16 mouse cellular contexts compared by ENCODE assay signal in genomic region chr7:72528873-72529272, GRCm38 (mm10).
A peak's percentile ranks its signal among the peaks of the same experiment; 100 is the strongest.
DNase-seq lines count a peak whose midpoint lies in the region; ATAC-seq and TF ChIP-seq lines count a peak whose summit lies in the region.
"Had no signal": no experiment of that assay in that cellular context is flagged by ENCODE, and none has a peak within 500 bp of the region (broad histone marks: within the 10 kb centered on the region; RNA-seq: fewer than 3 reads in every experiment).

No protein-coding gene starts in this region.

- no peak overlapping the region for H3K4me3 ChIP-seq in kidney, adult 2 months (ENCODE audit: insufficient read depth, low read depth, low read length)
- no peak overlapping the region for H3K4me3 ChIP-seq in lung, postnatal 0 days (ENCODE audit: low read depth, low read length)
- no peak overlapping the region for H3K4me3 ChIP-seq in cortical plate, adult 2 months (ENCODE audit: insufficient read depth, low read length)
- H3K4me3 ChIP-seq: embryonic facial prominence, embryonic 13.5 days; heart, embryonic 13.5 days; hindbrain, embryonic 13.5 days had no signal

- WGBS in kidney, adult 2 months, result 80% methylated on average over 3 of the region's 3 CpGs
- WGBS in lung, postnatal 0 days, result 91% methylated on average over 3 of the region's 3 CpGs

- peak; percentile 20 for DNase-seq in embryo, embryonic 10 days (ENCODE audit: low spot score)
- DNase-seq in embryo, embryonic 10.5 days (ENCODE audit: low spot score), result no peak
- DNase-seq in kidney, adult 2 months, result peak; percentile 32
- no peak for DNase-seq in kidney, postnatal 10 days
- DNase-seq in lung, postnatal 0 days (ENCODE audit: low spot score), result no peak
- no peak for DNase-seq in lung, postnatal 10 days
- DNase-seq in thymus, adult 18-20 months, result no peak
- DNase-seq: cerebellum, adult 2 months; gastrocnemius, postnatal 14 days; layer of hippocampus, adult 9-11 months had no signal

- no peak for TF ChIP-seq EP300 in lung, postnatal 0 days (IDR thresholded peaks at IDR 0.05)

- no peaks in the 10 kb centered on the region for H3K27me3 ChIP-seq in kidney, adult 2 months (replicated peaks; ENCODE audit: control insufficient read depth, insufficient read depth, low read length)
- no peaks in the 10 kb centered on the region for H3K27me3 ChIP-seq in lung, postnatal 0 days (replicated peaks; ENCODE audit: insufficient read depth, low read length)
- H3K27me3 ChIP-seq: heart, embryonic 13.5 days; hindbrain, embryonic 13.5 days had no signal

- no peak for TF ChIP-seq POLR2A in kidney, adult 2 months (IDR thresholded peaks at IDR 0.05; ENCODE audit: low read depth, low read length)
- no peak for TF ChIP-seq POLR2A in cortical plate, adult 2 months (IDR thresholded peaks at IDR 0.05; ENCODE audit: extremely low read depth, insufficient read depth, low read length)

- no peak overlapping the region for H3K27ac ChIP-seq in kidney, adult 2 months (ENCODE audit: insufficient read depth, low read depth, low read length)
- H3K27ac ChIP-seq in lung, postnatal 0 days (ENCODE audit: low read length), result no peak overlapping the region
- H3K27ac ChIP-seq in cortical plate, adult 2 months (ENCODE audit: insufficient read depth, low read length), result no peak overlapping the region
- H3K27ac ChIP-seq: embryonic facial prominence, embryonic 13.5 days; heart, embryonic 13.5 days; hindbrain, embryonic 13.5 days; liver, embryonic 14.5 days had no signal

- TF ChIP-seq CTCF in kidney, adult 2 months (conservative IDR thresholded peaks at IDR 0.05; ENCODE audit: insufficient read depth, insufficient read length, low read depth, low read length), result peak; percentile 61
- TF ChIP-seq CTCF in lung, postnatal 0 days (IDR thresholded peaks at IDR 0.05), result peak; percentile 43
- TF ChIP-seq CTCF in cortical plate, adult 2 months (IDR thresholded peaks at IDR 0.05; ENCODE audit: extremely low read depth, insufficient read depth, low read length), result peak; percentile 30; the same call in 1 of the 2 replicates

- H3K36me3 ChIP-seq in kidney, adult 2 months (ENCODE audit: control insufficient read depth, insufficient read depth, low read length), result no peaks in the 10 kb centered on the region
- no peaks in the 10 kb centered on the region for H3K36me3 ChIP-seq in lung, postnatal 0 days (ENCODE audit: insufficient read depth, low read length)
- H3K36me3 ChIP-seq: embryonic facial prominence, embryonic 13.5 days; G1E; heart, embryonic 13.5 days; hindbrain, embryonic 13.5 days had no signal

- H3K9me3 ChIP-seq in lung, postnatal 0 days (ENCODE audit: low read length), result no peaks in the 10 kb centered on the region
- H3K9me3 ChIP-seq: embryonic facial prominence, embryonic 13.5 days; heart, embryonic 13.5 days; hindbrain, embryonic 13.5 days had no signal

- H3K4me2 ChIP-seq in lung, postnatal 0 days (replicated peaks; ENCODE audit: low read depth, low read length), result no peak overlapping the region
- H3K4me2 ChIP-seq: embryonic facial prominence, embryonic 13.5 days; heart, embryonic 13.5 days; hindbrain, embryonic 13.5 days had no signal

- no peaks in the 10 kb centered on the region for H3K4me1 ChIP-seq in kidney, adult 2 months (ENCODE audit: control insufficient read depth, insufficient read depth, low read length)
- H3K4me1 ChIP-seq in lung, postnatal 0 days (ENCODE audit: insufficient read depth, low read depth, low read length), result no peaks in the 10 kb centered on the region
- no peaks in the 10 kb centered on the region for H3K4me1 ChIP-seq in cortical plate, adult 2 months (ENCODE audit: control insufficient read depth, insufficient read depth, low read length)
- H3K4me1 ChIP-seq: embryonic facial prominence, embryonic 13.5 days; heart, embryonic 13.5 days; hindbrain, embryonic 13.5 days had no signal

- no peak for ATAC-seq in lung, postnatal 0 days

- H3K9ac ChIP-seq in lung, postnatal 0 days (replicated peaks; ENCODE audit: low read depth), result no peak overlapping the region
- H3K9ac ChIP-seq: embryonic facial prominence, embryonic 13.5 days; heart, embryonic 13.5 days; hindbrain, embryonic 13.5 days; liver, embryonic 14.5 days had no signal

Comparison
In these comparisons a context has a peak if more than half of its experiments do, and no peak if none do; other contexts are left out.
1. DNase-seq: peak in embryo, embryonic 10 days (single experiment) and kidney, adult 2 months (single experiment); none in embryo, embryonic 10.5 days (single experiment), kidney, postnatal 10 days (single experiment), lung, postnatal 0 days (single experiment), lung, postnatal 10 days (single experiment) and thymus, adult 18-20 months (0 of 2).
2. Peak in every context shown above with its lines, with median percentiles within 50 percentile points of each other: CTCF ChIP-seq.